Mouse (Mus musculus) hindlimb bud, embryonic 11.5 days (tissue): ENCODE data around the gene Meis2.

Source experiments
- DNase-seq: peaks from one replicate; pipeline ENCODE4 v3.0.0-alpha.2; 2012; ENCODE audit warnings: low read depth, low spot score; ENCODE audit errors: extremely low spot score

Meis2 gene

DNA sequence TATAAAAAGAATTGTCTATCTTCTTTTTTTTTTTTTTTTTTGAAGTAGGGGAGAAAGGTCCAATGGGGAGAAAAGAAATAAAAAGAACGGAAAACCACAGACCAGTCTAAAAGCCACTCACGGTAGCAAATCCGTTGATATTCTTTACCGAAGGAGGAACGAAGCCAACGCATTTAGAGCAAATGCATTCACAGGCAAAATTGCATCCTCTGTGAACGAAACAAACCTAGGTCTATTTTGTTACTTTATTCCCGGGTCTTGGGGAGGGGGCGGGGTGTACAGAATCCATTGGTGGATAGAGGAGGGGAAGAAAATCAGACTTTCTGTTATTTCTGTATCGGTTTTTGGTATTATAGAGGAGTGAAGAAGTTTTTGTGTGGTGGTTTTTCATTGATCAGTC, 206.7 kb downstream of the Meis2 start:
- DNase-seq, result no peak

GRCm38 (mm10) chr2:115858246-115858645, 207.4 kb downstream of the Meis2 start:
- DNase-seq, result no peak

GRCm38 (mm10) chr2:115857123-115858080, 208.2 kb downstream of the Meis2 start:
- DNase-seq, result no peak

- no peak for DNase-seq
These were observed 209.1 kb downstream of the Meis2 start for GRCm38 (mm10) chr2:115856401-115857073.

GRCm38 (mm10) chr2:115855511-115856400, 209.9 kb downstream of the Meis2 start:
- DNase-seq, result no peak

- DNase-seq, result no peak
These were observed 210.8 kb downstream of the Meis2 start for GRCm38 (mm10) chr2:115854828-115855311.

DNA sequence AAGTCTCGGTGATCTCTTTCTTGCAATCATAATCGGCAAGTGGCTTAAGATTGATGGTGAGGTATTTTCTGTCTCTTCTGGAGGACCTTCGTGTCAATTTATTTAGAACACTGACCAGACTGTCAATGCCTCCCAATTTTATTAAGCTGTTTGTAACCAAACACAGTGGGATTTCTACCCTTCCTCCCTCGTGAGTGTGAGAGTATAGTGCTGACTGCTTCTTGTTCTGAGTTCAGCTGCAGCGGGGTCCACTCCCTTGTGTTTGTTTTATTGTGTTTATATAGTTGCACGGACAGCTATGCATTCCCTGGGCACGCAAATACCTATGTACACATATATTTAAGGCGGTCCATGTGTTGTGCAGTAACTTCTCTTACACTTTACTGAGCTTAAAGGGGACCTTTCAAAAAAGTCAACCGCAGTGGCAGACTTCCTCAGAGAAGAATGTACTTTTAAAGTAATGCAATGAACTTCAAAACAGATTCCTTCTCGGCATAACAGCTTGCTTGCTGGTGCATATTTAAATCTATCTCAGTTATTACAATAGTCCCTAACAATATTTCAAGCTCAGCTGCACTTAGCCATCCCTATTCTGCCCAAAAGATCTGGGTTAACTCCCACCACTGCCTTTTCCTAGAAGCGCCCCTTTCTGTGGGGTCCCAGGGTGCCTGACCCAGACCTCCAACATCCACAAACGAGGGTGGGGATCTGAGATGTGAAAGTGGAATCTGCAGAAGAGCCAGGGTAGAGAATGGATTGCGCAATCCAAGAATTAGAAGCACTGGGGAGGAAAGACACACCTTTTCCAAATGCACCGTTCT, 211.4 kb downstream of the Meis2 start:
- no peak for DNase-seq

DNA sequence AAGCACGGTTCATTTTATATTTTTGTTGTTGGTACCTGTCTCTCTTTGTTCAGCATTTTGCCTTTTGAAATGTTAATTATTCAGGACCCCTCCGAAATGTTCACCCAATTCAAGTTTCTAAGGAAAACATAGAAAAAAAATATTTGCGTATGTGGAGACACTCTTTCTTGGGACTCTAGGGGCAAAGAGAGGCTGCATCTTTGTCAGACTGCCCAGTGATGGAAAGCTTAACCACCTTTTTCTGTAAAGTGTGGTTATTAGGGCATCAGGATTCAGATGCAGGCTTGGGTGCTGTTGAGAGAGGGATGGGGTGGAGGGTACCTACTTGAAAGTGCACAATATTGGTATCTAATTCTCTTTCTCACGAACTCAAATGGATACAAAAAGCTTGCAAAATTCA, 212.4 kb downstream of the Meis2 start:
- DNase-seq, result no peak

GRCm38 (mm10) chr2:115852615-115853014, 213.0 kb downstream of the Meis2 start:
- DNase-seq, result no peak

- DNase-seq, result no peak
These were observed 213.5 kb downstream of the Meis2 start for GRCm38 (mm10) chr2:115852109-115852508.

GRCm38 (mm10) chr2:115850961-115851360, 214.7 kb downstream of the Meis2 start:
- no peak for DNase-seq

DNA sequence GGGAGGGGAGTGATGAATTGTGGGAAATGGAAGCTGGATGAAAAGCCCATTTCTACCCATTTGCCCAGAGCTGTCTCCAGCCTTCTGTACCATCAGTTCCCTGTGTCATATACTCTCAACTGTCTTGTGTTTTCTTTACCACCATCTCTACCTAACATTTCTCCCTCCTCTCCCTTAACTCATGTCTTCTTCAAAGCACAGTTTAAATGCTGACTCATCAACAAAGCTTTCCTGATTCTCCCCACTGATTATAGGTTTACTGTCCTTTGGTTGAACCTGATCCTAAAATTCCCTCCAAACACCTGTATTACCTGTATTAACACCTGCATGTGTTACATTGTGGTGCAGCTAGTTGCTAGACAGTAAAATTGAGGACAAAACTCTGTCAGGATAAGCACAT, 222.8 kb downstream of the Meis2 start:
- DNase-seq, result no peak

- no peak for DNase-seq
These were observed 229.6 kb downstream of the Meis2 start for GRCm38 (mm10) chr2:115836034-115836433.

DNA sequence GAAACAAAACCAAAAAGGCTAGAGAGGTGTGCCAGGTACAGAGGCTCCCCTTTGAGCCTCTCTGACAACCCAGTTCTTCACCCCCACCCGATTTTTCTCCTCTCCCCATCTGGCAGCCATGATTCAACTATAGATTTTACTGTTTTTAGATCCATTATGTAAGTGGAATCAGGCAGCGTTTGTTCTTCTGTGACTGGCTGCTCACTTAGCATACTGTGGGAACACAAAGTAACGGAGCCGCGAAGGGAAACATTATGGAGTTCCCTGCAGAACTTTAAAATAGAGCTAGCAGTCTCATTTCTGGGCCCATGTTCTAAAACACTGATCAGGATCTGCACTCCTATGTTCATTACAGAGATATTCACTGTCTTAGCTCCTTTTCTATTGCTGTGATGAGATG, 243.3 kb downstream of the Meis2 start:
- DNase-seq, result no peak

DNA sequence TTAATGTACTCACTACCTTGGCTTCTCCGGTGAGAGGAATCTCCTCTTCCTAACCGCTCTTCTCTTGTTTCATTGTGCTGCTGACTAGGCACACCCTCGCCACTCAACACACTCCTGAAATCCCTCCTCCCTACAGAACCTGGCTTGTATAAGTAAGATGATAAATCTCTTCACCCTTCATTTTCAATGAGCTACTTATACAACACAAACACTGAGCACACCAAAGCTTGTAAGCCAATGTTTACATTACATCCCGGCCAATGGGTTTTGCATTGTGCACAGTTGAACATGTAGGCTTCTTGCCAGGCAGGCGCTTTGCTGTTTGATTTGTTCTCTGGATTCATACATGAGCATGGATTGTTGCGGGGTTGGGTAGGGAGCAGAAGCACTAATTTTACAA, 247.7 kb downstream of the Meis2 start:
- DNase-seq, result no peak

DNA sequence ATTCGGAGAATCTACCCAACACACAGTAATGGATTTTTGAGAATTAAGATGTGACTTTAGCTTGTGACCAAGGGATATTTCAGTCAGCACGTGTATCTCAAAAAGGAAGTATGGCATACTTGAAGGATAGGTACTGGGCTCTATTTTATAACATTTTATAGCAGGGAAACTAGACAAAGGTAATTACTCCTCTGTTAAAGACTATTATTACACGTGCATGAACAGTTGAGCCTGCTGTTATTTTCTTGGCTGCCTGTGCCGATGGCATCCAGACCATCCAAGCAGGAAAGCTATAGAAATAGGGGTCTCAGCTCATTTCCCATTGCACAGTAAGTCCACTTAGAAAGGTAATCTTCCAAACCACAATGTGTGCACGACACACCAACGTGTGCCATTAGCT, 251.9 kb downstream of the Meis2 start:
- DNase-seq, result peak; percentile 12

GRCm38 (mm10) chr2:115813316-115813715, 252.3 kb downstream of the Meis2 start:
- DNase-seq, result peak; percentile 24
